21 mouse cellular contexts compared by ENCODE assay signal in the genomic region with DNA sequence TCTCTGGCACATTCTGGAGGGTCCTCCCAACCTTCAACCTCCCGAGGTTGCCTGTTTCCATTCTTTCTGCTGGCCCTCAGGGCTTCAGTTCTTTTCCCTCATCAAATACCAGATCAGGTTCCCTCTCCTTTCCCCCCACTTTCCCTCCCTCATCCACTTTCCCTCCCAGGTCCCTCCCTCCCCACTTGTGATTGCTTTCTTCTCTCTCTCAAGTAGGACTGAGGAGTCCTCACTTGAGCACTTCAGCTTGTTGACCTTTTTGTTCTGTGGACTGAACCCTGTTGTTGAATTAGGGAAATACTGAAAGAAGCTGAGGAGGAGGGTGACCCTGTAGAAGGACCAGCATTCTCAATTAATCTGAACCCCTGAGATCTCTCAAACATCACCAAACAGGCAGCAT.
"Had no signal": no experiment of that assay in that cellular context is flagged by ENCODE, and none has a peak within 500 bp of the region (broad histone marks: within the 10 kb centered on the region; RNA-seq: fewer than 3 reads in every experiment).

No protein-coding gene starts in this region.

- H3K4me1 ChIP-seq: heart, embryonic 10.5 days; heart, embryonic 12.5 days; hindbrain, embryonic 10.5 days; hindbrain, embryonic 12.5 days; intestine, embryonic 15.5 days; kidney, embryonic 15.5 days; limb, embryonic 10.5 days; limb, embryonic 12.5 days had no signal

- H3K4me3 ChIP-seq: heart, embryonic 10.5 days; heart, embryonic 12.5 days; hindbrain, embryonic 10.5 days; hindbrain, embryonic 12.5 days; intestine, embryonic 15.5 days; kidney, embryonic 15.5 days; limb, embryonic 10.5 days; limb, embryonic 12.5 days had no signal

- DNase-seq: forebrain, postnatal 0 days; gastrocnemius, postnatal 14 days; gastrocnemius, postnatal 36 days; heart, adult 18-20 months; heart, postnatal 10 days; heart, postnatal 4 days; kidney, adult 2 months; kidney, adult 9 months; kidney, postnatal 14 days; kidney, postnatal 36 days; layer of hippocampus, adult 9-11 months; layer of hippocampus, postnatal 36 days; liver had no signal
